Mouse (Mus musculus) spleen, adult 12 weeks (tissue): ENCODE results near the gene St8sia4.

Source experiments
- DNase-seq: peaks from one replicate; pipeline ENCODE4 v3.0.0; 2022; ENCODE audit warnings: low spot score

The St8sia4 gene

DNA sequence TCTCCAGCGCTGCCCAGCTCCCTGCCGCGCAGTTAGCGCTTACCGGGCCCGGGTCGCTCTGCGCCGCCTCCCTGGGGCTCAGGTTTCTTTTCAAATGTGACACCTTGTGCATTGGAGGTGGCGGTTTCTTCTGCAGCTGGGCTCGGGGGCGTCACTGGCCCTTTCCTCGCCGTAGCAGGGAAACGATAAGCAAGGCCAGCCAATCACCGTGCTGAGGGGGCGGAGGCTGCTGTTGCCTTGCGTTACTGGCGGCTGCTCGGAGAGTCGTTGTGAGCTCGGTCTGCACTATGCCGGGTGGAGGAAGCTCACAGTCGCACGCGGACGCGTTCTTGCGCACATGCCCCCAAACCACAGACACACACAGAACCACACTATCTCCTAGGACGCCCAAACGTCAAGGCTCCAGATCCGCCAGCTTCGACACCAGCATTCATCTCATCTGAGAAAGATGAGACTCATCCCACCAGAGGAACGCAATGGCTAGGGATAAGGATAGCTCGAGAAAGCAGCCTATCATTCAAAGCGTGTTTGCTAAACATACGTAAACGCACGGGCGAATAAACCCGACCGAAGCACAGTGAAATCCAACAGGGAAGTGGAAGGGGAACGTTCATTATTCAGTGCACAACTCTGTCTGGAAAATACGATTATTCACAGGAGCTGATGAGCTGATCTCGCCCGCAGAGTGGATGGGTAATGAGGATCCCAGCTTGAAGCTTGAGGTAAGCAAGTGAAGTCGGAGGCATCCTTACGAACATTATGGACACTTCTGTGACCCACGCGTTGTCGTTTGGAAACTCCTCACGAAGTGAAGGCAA is at the start of gene St8sia4:
TSS of gene St8sia4 (minus strand) at position 137 of the 818 bp plus-strand sequence.
- DNase-seq = peak; percentile 70

GRCm38 (mm10) chr1:95709181-95709580 is 41.8 kb upstream of the St8sia4 start:
- no peak for DNase-seq

GRCm38 (mm10) chr1:95699903-95700302 is 32.5 kb upstream of the St8sia4 start:
- no peak for DNase-seq

GRCm38 (mm10) chr1:95674052-95674451 is 6.7 kb upstream of the St8sia4 start:
- no peak for DNase-seq

- DNase-seq = no peak
Observed at GRCm38 (mm10) chr1:95668253-95668805, 958 bp upstream of the St8sia4 start.

GRCm38 (mm10) chr1:95666541-95667320 is 640 bp downstream of the St8sia4 start:
- DNase-seq = no peak

- peak; percentile 4 for DNase-seq
Observed at GRCm38 (mm10) chr1:95665951-95666484, 1.4 kb downstream of the St8sia4 start.

DNA sequence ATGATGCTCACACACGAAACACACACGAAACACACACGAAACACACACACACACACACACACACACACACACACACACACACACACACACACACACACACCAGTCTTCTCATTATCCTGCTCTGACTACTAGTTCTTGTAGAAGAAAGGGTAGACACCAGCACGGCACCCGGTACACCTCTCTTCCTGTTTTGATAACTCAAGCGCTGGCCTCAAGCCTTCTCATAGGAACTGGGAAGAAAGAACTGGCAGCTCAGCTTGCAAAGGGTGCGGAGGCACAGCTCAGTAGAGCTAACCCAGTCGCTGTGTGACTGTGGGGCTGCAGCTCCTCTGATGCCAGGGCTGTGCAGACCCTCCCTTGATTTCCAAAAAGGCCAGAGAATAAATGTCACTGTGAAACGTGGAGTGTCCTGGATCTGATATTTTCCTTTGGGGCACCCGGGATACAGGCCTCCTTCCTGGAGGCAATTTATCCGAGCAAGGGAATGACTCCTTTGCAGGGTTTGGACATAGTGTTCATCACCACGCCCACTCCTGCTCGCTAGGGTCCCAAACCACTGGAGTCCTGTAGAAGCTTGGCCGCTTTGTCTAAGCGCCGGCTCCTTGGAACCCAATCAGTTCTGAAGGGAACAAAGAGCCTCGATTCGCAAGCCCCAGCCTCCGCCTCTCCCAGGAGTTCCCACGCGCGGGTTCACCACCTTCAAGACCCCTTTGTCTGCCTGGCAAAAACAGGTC is 2.2 kb downstream of the St8sia4 start:
- peak; percentile 2 for DNase-seq

DNA sequence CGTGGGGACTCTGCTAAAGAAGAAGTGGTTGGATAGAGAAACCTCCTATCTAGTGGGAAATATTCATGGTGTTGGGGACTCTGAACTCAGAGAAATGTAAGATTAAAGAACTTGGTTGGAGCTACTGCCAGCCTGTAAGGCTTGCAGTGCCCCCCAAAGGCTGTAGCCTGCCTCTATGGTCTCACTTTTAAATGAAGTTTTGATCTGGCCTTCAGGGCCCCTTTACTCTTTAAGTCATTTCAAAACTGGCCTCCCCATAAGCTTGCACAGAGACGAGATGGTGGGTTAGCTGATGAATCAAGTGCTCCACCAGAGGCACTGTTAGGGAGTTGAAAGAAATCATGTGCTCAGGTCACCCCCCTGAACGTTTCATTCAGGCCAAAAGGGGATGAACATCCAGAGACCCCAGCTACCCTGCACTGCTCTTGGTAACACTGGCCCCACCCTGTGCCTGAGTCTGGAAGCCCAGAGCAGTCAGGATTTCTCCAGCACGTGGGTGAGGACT is 3.0 kb downstream of the St8sia4 start:
- no peak for DNase-seq

GRCm38 (mm10) chr1:95657051-95657668 is 10.2 kb downstream of the St8sia4 start:
- no peak for DNase-seq

DNA sequence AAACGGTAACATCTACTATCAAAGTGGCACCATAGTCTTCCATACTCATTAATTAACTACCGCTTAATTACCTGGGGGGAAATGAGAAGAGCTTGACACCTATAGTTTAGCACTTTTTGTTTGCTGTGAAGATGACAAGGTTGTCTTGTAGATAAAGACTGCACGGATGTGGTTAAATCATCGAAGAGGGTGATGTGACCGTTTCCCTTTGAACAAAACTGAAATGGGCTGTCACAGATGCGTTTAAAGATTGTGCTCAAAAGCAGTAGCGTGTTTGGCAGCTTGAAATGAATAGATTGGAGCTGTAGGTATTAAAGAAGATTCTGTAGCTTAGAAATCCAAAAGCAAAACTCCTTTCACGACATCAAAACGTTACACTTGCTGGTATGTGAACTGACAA is 11.8 kb downstream of the St8sia4 start:
- DNase-seq = no peak

GRCm38 (mm10) chr1:95653445-95653844 is 13.9 kb downstream of the St8sia4 start:
- DNase-seq = no peak

DNA sequence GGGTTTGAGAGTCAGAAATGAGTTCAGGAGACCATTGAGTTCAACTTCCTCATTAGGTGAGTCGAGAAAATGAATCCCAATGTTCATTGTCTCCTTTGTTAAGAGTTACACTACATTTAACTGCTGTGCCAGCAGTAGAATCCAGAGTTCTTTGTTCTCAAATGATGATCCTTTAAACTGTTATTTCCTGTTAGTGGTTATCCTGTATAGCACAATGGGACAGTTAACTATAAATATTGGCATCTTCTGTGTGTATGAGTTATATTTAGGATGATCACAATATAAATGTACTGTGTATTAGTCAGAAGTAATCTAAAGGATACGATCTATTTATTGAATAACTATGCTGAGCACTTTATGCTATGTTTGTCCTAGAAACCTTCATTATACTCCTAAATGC is 23.1 kb downstream of the St8sia4 start:
- no peak for DNase-seq

GRCm38 (mm10) chr1:95639001-95639400 is 28.4 kb downstream of the St8sia4 start:
- no peak for DNase-seq

- DNase-seq = no peak
Observed at GRCm38 (mm10) chr1:95624376-95624775, 43.0 kb downstream of the St8sia4 start.

- DNase-seq = no peak
Observed at GRCm38 (mm10) chr1:95618647-95619046, 48.7 kb downstream of the St8sia4 start.

- no peak for DNase-seq
Observed at GRCm38 (mm10) chr1:95618125-95618524, 49.2 kb downstream of the St8sia4 start.

GRCm38 (mm10) chr1:95610017-95610416 is 57.4 kb downstream of the St8sia4 start:
- no peak for DNase-seq

DNA sequence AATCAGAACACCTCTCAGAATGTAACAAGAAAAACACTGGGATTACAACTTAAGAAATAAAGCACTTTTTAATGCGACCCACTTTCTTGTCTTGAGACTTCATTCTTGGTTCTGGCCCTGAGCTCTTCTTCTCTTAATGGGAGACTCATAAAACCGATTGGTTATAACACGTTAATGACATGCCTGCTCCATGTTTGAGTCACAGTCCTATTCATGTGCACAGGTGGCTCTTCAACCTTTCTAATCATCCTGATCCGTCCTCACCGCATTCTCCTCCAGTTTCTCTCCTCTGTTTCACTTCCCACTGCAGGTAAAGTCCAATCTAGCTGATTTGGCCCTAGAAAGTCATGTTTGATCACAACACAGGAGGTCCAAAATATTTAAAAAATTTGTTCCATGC is 58.3 kb downstream of the St8sia4 start:
- no peak for DNase-seq

DNA sequence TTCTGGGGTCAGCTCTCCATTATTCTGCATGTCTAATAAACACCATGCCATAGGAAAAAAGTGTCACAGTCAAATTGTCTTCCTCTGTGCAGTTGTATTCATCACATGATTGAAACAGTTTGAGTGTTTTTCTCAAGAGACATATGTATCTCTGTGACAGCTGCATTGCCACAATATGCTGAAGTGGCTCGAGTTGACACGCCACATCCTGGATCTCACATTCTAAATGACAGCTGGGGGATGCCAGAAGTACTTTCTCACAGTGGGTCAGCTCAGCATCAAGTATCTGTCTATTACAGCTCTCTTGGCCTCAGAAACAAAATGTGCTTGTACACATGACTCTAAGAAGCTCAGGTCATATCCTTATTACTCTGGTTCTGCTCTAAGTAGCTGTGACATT is 61.9 kb downstream of the St8sia4 start:
- no peak for DNase-seq

GRCm38 (mm10) chr1:95598108-95598507 is 69.3 kb downstream of the St8sia4 start:
- no peak for DNase-seq
